Mouse (Mus musculus): ENCODE measurements at regions not wholly inside any gene's neighbourhood (a gene's known extent, or its start where the extent isn't known, plus 50 kb on each side); places are given as distances from the start of the nearest gene placed in this dataset.

DNA sequence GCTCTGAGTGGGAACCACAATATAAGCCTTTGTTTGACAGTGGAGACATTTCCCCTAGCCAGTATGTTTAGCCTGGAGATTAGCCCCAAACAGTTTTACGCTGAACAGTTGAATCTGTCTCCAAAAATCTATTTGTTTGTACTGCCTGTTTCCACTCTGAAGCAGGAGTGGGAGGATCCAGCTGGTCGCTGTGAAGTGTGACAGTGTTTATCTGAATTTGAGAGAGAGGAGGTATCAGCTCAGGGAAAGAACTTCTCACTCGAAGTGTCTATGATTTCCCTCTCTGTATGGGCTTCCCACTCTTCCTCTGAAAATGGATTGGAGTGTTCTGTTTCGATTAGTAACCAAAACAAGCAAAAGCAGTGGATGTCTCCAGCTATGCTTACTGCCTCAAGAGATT is 324.4 kb upstream of the Adam34 start:
- TF ChIP-seq POLR2A (IDR thresholded peaks at IDR 0.05; ENCODE audit: insufficient read depth, low read length) (no peak), CTCF (IDR thresholded peaks at IDR 0.05; ENCODE audit: low read depth, low read length) (no peak), EP300 (IDR thresholded peaks at IDR 0.05; ENCODE audit: insufficient read depth, low read depth, low read length) (no peak)
